Mouse (Mus musculus): ENCODE results near the gene Maip1. TPM values are rescaled to one million over a fixed set of nuclear protein-coding genes. Genes with fewer than 3 reads are reported as not detected.
A peak's percentile ranks its signal among the peaks of the same experiment; 100 is the strongest.

Gene Maip1
- total RNA-seq (2021): 1 to 10 TPM; 7.9 to 8.1 TPM
- long read RNA-seq, experiment 1, transcript Maip1-201 (5 exons, 3,540 nt): major isoform, 9 of 11 reads
- long read RNA-seq, experiment 1, partial matches to known transcripts: 0 of 11 reads
- long read RNA-seq, experiment 1, other reads (novel, unspliced or antisense): 2 of 11 reads
- long read RNA-seq, experiment 2, transcript Maip1-201 (5 exons, 3,540 nt): major isoform, 13 of 14 reads
- long read RNA-seq, experiment 2, partial matches to known transcripts: 0 of 14 reads
- long read RNA-seq, experiment 2, other reads (novel, unspliced or antisense): 1 of 14 reads

DNA sequence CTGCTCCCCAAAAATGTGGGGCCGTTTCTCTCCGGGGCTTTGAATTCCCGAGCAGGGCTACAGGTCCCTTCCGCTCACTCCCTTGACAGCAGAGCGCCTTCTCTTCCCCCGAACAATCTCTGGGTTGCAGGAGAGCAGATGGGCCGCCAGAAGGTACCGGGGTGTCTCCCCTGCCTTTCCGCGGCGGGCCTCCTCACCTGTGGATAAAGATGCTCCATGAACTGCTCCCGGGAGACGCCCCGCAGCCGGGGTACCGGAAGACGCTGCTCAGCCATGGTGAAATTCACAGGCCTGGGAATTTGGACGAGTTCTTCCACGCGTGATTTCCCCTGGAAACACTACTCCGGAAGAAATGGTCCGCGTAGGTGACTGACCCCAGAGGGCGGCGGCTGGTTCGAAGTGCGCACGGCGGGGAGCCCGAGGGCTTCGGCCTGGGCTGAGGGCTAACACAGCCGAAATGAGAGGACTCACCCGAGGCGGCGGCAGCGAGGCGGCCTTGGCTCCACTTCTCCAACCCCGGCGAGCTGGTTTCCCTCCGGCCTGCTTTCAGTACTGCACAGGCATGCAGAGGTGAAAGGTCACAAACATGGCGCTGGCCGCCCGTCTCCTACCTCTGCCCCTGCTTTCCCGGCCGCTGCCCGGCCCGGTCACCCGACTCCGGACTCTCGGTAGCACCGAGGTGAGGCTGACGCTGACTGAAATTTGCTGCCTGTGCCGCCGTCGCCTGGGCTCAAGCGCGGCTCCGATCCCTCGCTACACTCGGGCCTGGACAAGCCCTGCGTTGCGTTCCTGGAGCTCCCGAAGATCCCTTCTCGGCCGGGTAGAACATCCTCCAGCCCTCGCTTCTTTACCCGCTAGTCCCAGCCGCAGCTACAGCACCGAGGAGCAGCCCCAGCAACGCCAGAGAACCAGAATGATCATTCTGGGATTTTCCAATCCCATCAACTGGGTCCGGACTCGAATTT is at the start of gene Maip1, which contains the start of gene Tyw5:
Gene Maip1, plus strand, starts transcription at position 142 of the 965 bp plus-strand sequence.
Gene Tyw5, minus strand, starts transcription at position 915 of the 965 bp plus-strand sequence.
- peak; percentile 82 for DNase-seq (ENCODE audit: low spot score)

- no peak for DNase-seq (ENCODE audit: low spot score)
Observed at GRCm38 (mm10) chr1:57358546-57358945, 47.6 kb upstream of the Maip1 start.

DNA sequence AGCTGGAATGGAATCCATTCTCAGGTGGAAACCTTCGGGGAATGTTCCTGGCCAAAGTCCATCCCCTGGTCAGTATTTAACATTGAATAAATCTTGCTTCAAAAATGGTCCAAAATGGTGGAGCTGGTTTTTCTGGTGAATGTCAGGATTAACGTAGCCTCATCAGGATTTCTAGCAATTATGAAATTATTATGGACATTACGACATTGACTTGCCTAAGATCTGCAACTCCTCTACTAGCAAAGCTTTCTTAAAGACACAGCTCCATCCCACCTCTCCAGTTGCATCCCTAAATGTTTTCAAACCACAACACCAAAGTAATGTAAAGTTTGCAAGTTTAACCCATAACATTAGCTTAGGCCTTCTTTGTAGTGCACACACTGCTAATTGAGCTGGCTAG is 38.7 kb upstream of the Maip1 start:
- DNase-seq (ENCODE audit: low spot score): no peak

- DNase-seq (ENCODE audit: low spot score): no peak
Observed at GRCm38 (mm10) chr1:57369111-57369510, 37.0 kb upstream of the Maip1 start.

GRCm38 (mm10) chr1:57370451-57370850 is 35.7 kb upstream of the Maip1 start:
- DNase-seq (ENCODE audit: low spot score): no peak

DNA sequence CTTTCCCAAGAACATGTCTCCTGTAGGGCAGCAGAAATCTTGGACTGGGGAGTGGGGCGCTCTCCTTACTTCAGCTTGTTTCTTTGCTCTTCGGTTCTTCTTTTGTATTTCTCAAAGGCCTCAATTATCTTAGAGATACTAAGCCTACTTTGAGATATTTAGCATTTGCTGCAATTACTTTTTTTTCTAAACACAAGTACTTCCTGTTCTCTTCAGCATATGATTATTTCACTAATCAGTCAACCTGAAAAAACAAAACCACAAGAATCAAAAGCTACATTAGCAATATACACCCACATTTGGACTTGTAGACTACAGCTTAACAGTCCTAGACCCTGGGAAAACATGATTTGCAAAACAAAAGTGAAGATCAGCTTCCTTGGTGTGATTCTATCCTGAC is 30.9 kb upstream of the Maip1 start:
- no peak for DNase-seq (ENCODE audit: low spot score)

DNA sequence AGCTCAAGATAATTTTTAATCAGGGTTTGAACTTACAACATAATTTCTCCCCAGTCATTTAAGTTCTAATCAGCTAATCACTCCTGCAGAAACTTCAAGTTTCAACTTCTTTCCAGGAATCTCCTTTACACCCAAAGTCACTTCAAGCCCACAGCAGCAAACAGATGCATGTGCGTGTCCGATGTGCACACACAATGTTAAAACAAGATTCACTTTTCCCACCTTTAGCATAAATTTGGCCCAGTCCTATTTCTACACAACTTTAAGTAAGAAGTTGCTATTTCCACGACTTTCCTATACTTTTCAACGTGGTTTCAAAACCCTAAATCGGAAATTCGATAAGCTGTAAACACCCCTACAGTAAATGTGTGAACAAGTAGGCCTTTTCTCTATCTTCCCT is 29.3 kb upstream of the Maip1 start:
- DNase-seq (ENCODE audit: low spot score): no peak

DNA sequence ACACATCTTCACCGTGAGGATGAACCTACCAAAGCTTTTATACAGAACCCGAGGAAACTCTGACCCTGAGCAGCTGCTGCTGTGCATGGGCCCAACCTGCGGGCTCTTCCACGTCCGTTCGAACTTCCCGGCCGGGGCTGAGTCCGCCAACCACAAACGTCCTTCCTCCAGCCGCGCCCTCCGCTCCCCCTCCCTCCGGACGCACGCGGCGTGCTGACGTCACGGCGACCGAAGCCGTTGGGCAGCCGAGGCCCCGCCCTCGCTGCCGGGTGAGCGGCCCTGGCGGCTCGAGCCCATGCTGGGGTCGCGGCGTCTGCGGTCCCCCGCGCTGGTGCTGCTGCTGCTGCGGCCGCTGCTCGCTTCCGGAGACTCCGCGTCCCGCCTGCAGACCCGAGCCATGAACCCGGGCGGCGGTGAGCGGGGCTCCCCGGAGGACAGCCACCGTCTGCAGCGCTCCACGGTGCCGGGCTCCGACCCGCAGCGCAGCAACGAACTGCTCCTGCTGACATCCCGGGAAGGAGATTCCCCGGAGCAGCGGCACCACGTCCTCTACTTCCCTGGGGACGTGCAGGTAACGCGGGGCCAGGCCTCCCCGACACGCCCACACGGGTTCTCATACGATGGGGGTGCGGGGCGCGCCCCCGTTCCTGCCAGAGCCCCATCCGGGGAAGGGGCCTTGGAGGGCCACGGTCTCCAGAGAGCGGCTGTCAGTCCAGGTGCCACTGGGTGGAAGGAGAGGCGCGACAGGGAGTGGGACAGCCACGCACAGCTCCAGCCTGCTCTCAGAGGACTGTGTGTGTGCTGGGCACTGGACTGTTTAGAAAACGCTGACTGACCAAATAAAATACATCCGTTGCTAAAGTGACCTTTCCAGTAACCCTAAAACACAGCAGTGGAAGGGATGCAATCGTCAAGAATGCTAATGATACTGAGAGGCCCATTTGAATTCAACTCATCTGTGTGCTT is 28.5 kb upstream of the Maip1 start, which contains the start of gene 1700066M21Rik:
Gene 1700066M21Rik, plus strand, starts transcription at position 245 of the 966 bp plus-strand sequence.
- DNase-seq (ENCODE audit: low spot score): peak; percentile 94

GRCm38 (mm10) chr1:57386519-57386918 is 19.6 kb upstream of the Maip1 start:
- DNase-seq (ENCODE audit: low spot score): no peak

GRCm38 (mm10) chr1:57387876-57388275 is 18.3 kb upstream of the Maip1 start:
- DNase-seq (ENCODE audit: low spot score): no peak

- DNase-seq (ENCODE audit: low spot score): no peak
Observed at GRCm38 (mm10) chr1:57388402-57389155, 17.5 kb upstream of the Maip1 start.

DNA sequence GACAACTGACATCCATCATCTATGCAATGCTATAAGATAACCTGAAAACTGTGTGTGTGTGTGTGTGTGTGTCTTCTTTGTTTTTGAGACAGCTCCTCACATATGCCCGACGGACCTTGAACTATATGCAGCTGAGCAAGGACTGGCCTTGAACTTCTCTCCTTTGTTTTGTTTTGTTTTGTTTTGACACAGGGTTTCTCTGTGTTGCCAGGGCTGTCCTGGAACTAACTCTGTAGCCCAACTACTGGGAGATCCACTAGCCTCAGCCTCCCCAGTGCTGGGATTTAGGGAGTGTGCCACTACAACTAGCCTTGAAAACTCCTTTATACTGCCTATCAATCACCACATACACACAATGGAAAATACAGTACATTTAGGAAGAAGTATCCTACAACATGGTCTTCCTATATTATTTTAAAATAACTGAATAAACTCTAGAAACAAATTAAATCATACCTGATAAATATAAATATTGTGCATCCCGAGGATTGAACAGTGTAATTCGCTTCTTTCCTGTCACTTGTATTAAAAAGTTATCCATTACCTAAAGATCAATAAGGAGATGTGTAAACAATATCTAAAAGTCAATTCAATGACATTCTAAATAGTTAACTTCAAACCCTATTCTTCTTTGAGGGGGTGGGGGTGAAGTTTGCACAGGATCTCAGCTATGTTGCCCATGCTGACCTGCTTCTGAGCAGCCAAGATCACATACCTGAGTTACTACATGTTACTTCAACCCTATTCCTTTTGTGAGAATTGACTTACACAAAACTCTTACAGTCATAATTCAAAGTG is 14.9 kb upstream of the Maip1 start:
- no peak for DNase-seq (ENCODE audit: low spot score)

DNA sequence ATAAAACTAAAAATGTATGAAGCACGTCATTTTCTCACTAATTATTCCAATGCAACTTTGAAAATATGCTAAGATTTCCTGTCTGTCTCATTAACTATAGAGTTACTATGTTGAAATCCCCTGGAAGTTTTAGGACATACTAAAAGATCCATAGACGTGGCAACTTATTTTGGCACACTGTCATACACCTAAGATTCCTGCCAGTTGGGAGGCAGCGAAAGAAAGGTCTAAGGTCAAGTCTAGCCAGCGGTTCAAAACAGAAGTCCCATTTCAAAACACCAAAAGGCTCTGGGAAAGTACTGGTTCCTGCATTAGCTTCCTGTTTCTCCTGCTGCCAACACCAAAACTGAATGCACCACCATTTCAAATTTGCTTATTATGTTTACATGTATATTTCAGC is 13.7 kb upstream of the Maip1 start:
- no peak for DNase-seq (ENCODE audit: low spot score)

GRCm38 (mm10) chr1:57394051-57394450 is 12.1 kb upstream of the Maip1 start:
- DNase-seq (ENCODE audit: low spot score): peak; percentile 51

DNA sequence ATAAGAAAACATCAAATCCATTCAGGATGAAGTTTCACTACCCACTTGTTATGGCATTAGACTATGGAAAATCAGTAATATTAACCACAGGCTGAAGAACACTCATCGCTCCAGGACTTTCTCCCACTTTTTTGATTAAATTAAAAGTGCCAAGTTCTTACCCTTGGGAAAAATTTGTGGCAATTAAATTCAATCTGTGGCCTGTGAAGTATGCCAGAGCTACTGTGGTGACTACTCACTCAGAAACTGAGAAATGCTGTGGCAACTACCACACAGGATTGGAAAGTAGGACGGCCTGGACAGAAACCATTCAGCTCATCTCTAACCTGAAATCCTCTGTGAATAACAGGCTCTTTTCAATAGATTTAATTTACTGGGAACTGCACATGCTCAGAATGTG is 5.8 kb upstream of the Maip1 start:
- no peak for DNase-seq (ENCODE audit: low spot score)

- DNase-seq (ENCODE audit: low spot score): no peak
Observed at GRCm38 (mm10) chr1:57400877-57401276, 5.3 kb upstream of the Maip1 start.

DNA sequence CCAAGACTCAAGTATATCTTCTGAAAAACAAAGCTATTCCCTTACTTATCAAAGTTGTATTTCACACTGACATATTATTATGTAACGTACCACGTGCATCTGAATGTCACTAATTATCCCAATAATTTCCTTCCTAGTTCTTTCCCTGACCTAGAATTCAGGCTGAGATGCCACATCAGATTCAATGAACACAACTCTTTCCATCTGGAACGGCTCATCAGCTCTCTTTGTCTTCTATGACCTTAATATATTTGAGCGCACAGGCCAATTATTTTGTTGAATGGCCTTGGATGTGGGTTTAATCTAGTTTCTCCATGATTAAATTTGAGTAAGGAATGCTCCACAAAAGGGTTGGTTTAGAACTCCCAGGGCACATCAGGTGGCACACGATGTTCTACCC is 4.0 kb upstream of the Maip1 start:
- DNase-seq (ENCODE audit: low spot score): no peak

DNA sequence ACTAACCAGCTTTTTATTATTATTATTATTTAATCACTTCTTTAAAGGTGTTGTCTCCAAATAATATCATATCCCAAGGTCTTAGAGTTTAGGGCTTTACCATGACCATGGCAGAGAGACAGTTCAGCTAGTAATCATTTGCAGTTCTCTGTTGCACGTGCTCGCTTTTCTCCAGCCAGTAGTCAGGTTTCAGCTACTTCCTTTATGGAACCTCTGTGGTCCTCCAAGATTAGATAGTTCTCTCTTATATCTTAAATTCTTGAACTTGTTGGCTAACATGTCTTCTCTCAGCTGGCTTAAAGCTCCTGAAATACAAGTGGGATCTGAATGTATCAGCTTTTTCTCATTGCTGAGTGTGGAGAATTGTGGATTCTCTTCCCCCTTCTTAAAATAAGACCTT is 2.9 kb downstream of the Maip1 start:
- no peak for DNase-seq (ENCODE audit: low spot score)

GRCm38 (mm10) chr1:57413397-57413796 is 7.3 kb downstream of the Maip1 start:
- no peak for DNase-seq (ENCODE audit: low spot score)

DNA sequence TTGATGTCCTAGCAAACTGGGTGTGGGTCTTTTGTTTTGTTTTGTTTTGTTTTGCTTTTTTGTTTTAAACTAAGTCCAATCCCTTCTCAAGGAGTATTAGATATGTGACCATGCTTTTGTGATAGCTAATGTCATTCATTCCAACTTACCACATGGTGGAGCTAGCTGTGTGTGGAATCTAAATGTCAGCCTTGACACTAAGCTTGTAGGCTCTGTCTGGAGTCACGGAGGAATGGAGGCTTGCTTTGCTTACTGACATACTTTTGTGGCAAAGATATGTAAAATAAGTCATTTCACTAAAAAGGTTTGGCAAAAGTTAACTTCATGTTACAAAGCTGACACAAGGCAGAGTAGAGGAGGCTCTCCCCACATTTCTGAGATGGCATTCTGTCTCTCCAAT is 17.6 kb downstream of the Maip1 start:
- no peak for DNase-seq (ENCODE audit: low spot score)
